Mouse (Mus musculus): ENCODE results near the gene BC029722.

- no peak for TF ChIP-seq POLR2A (IDR thresholded peaks at IDR 0.05; ENCODE audit: low read depth, low read length)
- no peak for TF ChIP-seq CTCF (conservative IDR thresholded peaks at IDR 0.05; ENCODE audit: insufficient read depth, insufficient read length, low read depth, low read length)
Observed at GRCm38 (mm10) chr2:155779506-155779905, 39.7 kb downstream of the BC029722 start.

Data from kidney, adult 2 months (tissue).